Mouse (Mus musculus): ENCODE data around the gene Nktr.
A peak's percentile ranks its signal among the peaks of the same experiment; 100 is the strongest.

The Nktr gene

GRCm38 (mm10) chr9:121718792-121719318 is at the start of gene Nktr:
Gene Nktr, plus strand, starts transcription at chr9:121719169.
- peak; percentile 91 for DNase-seq (ENCODE audit: low read depth, low spot score)

- DNase-seq (ENCODE audit: low read depth, low spot score), result no peak
Measured at GRCm38 (mm10) chr9:121669348-121669791, 49.6 kb upstream of the Nktr start.

- no peak for DNase-seq (ENCODE audit: low read depth, low spot score)
Measured at GRCm38 (mm10) chr9:121671300-121671699, 47.7 kb upstream of the Nktr start.

GRCm38 (mm10) chr9:121672311-121672710 is 46.7 kb upstream of the Nktr start:
- no peak for DNase-seq (ENCODE audit: low read depth, low spot score)

GRCm38 (mm10) chr9:121673716-121674115 is 45.3 kb upstream of the Nktr start:
- no peak for DNase-seq (ENCODE audit: low read depth, low spot score)

GRCm38 (mm10) chr9:121675011-121675410 is 44.0 kb upstream of the Nktr start:
- DNase-seq (ENCODE audit: low read depth, low spot score), result no peak

- DNase-seq (ENCODE audit: low read depth, low spot score), result no peak
Measured at GRCm38 (mm10) chr9:121675556-121675955, 43.4 kb upstream of the Nktr start.

GRCm38 (mm10) chr9:121677069-121677468 is 41.9 kb upstream of the Nktr start:
- no peak for DNase-seq (ENCODE audit: low read depth, low spot score)

- no peak for DNase-seq (ENCODE audit: low read depth, low spot score)
Measured at GRCm38 (mm10) chr9:121677476-121677875, 41.5 kb upstream of the Nktr start.

GRCm38 (mm10) chr9:121679549-121679948 is 39.4 kb upstream of the Nktr start:
- DNase-seq (ENCODE audit: low read depth, low spot score), result no peak

GRCm38 (mm10) chr9:121681191-121681590 is 37.8 kb upstream of the Nktr start:
- DNase-seq (ENCODE audit: low read depth, low spot score), result no peak

- no peak for DNase-seq (ENCODE audit: low read depth, low spot score)
Measured at GRCm38 (mm10) chr9:121682037-121682680, 36.8 kb upstream of the Nktr start.

- DNase-seq (ENCODE audit: low read depth, low spot score), result no peak
Measured at GRCm38 (mm10) chr9:121684702-121685101, 34.3 kb upstream of the Nktr start.

GRCm38 (mm10) chr9:121690200-121690651 is 28.7 kb upstream of the Nktr start:
- no peak for DNase-seq (ENCODE audit: low read depth, low spot score)

- DNase-seq (ENCODE audit: low read depth, low spot score), result no peak
Measured at GRCm38 (mm10) chr9:121690734-121691133, 28.2 kb upstream of the Nktr start.

- DNase-seq (ENCODE audit: low read depth, low spot score), result no peak
Measured at GRCm38 (mm10) chr9:121694736-121695135, 24.2 kb upstream of the Nktr start.

- no peak for DNase-seq (ENCODE audit: low read depth, low spot score)
Measured at GRCm38 (mm10) chr9:121696626-121697025, 22.3 kb upstream of the Nktr start.

GRCm38 (mm10) chr9:121697150-121698049 is 21.6 kb upstream of the Nktr start:
- no peak for DNase-seq (ENCODE audit: low read depth, low spot score)

- no peak for DNase-seq (ENCODE audit: low read depth, low spot score)
Measured at GRCm38 (mm10) chr9:121704261-121704645, 14.7 kb upstream of the Nktr start.

- DNase-seq (ENCODE audit: low read depth, low spot score), result peak; percentile 65
Measured at GRCm38 (mm10) chr9:121704646-121705625, 14.0 kb upstream of the Nktr start, which contains the start of gene Sec22c. Gene Sec22c, minus strand, starts transcription at chr9:121705490.

- no peak for DNase-seq (ENCODE audit: low read depth, low spot score)
Measured at GRCm38 (mm10) chr9:121706029-121706675, 12.8 kb upstream of the Nktr start.
